Mouse (Mus musculus) hindbrain, embryonic 11.5 days (tissue): Measurements from ENCODE around the gene Usp28. TPM values are rescaled to one million over a fixed set of nuclear protein-coding genes. Genes with fewer than 3 reads are reported as not detected.

ENCODE experiments used
- ATAC-seq: fragments of 200-750 bp; cut with Nextera tagmentation; 2 replicates; pipeline ENCODE4 v1.8.0; 2017; ENCODE audit warnings: mild to moderate bottlenecking, moderate TSS enrichment, moderate library complexity; ENCODE audit not compliant: low FRiP score
- DNase-seq: peaks from one replicate; pipeline ENCODE4 v3.0.0-alpha.2; 2015; ENCODE audit warnings: low spot score
- H3K27ac ChIP-seq: fragments of 300-500 bp; sonication (generic); 2 replicates; pipeline ENCODE4 v1.5.1; 2014; ENCODE audit warnings: mild to moderate bottlenecking, low read depth, low read length
- H3K27me3 ChIP-seq: fragments of 300-500 bp; sonication (generic); 2 replicates; pipeline ENCODE4 v1.6.1; 2014; ENCODE audit warnings: mild to moderate bottlenecking, low read length, moderate library complexity, mixed read lengths; ENCODE audit not compliant: control insufficient read depth, insufficient read depth
- H3K36me3 ChIP-seq: fragments of 300-500 bp; sonication (generic); 2 replicates; pipeline ENCODE4 v1.6.1; 2014; ENCODE audit warnings: mild to moderate bottlenecking, low read length, moderate library complexity, mixed read lengths; ENCODE audit not compliant: control insufficient read depth, insufficient read depth
- H3K4me1 ChIP-seq: fragments of 300-500 bp; sonication (generic); replicated peaks from 2 replicates; pipeline ENCODE4 v1.6.1; 2014; ENCODE audit warnings: low read length, mixed read lengths; ENCODE audit not compliant: control insufficient read depth, insufficient read depth
- H3K4me2 ChIP-seq: fragments of 300-500 bp; sonication (generic); replicated peaks from 2 replicates; pipeline ENCODE4 v1.6.1; 2014; ENCODE audit warnings: mild to moderate bottlenecking, low read depth, low read length
- H3K4me3 ChIP-seq: fragments of 300-500 bp; sonication (generic); 2 replicates; pipeline ENCODE4 v1.5.1; 2014; ENCODE audit warnings: low read depth, low read length
- H3K9ac ChIP-seq: fragments of 300-500 bp; sonication (generic); 2 replicates; pipeline ENCODE4 v1.6.1; 2014; ENCODE audit warnings: low read depth, low read length
- H3K9me3 ChIP-seq: fragments of 300-500 bp; sonication (generic); 2 replicates; pipeline ENCODE4 v1.6.1; 2016; ENCODE audit warnings: low read length; ENCODE audit not compliant: control insufficient read depth
- WGBS: fragments of 180-500 bp; shearing (Covaris S2); extraction: QIAGEN DNeasy Blood & Tissue Kit; methylation state at CpG from one replicate; pipeline ENCODE4 v1.1.7; 2014; 5-methylcytosine and 5-hydroxymethylcytosine counted together
- polyA plus RNA-seq: library from polyadenylated mRNA; unstranded; fragments of >200 nt; fragmentation: Nextera tagmentation; extraction: Ambion mirVana; gene quantifications from 2 replicates; pipeline ENCODE4 v1.2.1, GENCODE M21; 2014

Gene Usp28
- polyA plus RNA-seq, 1 experiment from 2014 or later: 37.9 TPM

DNA sequence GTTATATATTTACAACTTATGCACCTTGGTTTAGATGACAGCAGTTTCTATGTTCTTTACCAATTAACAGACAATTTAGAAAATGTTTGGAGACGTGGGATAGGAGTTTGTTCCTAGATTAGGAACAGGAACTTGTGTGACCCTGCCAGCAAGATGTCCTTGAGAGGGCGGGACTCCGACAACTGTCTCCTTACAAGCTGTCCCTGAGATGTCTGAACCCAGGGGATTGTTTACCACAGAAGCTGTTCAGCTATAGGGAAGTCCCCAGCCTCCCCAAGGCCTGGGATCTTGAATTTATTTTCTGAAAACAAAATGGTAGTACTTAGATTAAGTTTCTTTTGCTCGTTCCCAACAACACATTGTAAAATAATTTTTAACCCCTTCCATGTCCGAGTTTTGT, 65.7 kb downstream of the Usp28 start:
- Histone ChIP-seq H3K4me1 (no peaks in the 10 kb centered on the region), H3K4me3 (no peak overlapping the region), H3K9ac (no peak overlapping the region), H3K27me3 (no peaks in the 10 kb centered on the region), H3K27ac (no peak overlapping the region), H3K36me3 (no peaks in the 10 kb centered on the region), H3K9me3 (no peaks in the 10 kb centered on the region), H3K4me2 (no peak overlapping the region)
- WGBS: 77% methylated on average over 5 of the region's 5 CpGs
- ATAC-seq: no peak
- no peak for DNase-seq

DNA sequence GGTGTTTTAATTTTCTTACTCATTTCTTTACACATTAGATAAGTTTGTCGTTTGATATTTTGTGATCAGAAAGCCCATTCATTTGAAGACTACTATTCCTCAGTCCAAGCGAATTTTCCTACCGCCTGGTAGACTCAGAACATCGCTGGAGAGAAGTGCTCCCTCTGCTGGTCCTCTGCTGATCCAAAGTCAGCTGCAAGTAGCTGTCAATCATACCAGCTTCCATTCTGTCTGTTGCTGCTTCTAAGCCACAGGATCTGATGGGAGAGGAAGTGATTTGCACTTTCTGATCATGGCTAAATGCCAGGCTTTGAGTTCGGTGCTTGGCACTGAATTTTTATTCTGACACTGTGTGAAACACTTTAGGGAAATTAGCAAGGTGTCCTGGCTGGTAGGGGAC, 66.2 kb downstream of the Usp28 start:
- Histone ChIP-seq H3K4me2 (no peak overlapping the region), H3K4me3 (no peak overlapping the region), H3K27ac (no peak overlapping the region), H3K9me3 (no peaks in the 10 kb centered on the region), H3K27me3 (no peaks in the 10 kb centered on the region), H3K9ac (no peak overlapping the region), H3K4me1 (no peaks in the 10 kb centered on the region), H3K36me3 (no peaks in the 10 kb centered on the region)
- ATAC-seq: no peak
- peak; percentile 76 for DNase-seq
- 18% methylated on average over 5 of the region's 5 CpGs for WGBS

DNA sequence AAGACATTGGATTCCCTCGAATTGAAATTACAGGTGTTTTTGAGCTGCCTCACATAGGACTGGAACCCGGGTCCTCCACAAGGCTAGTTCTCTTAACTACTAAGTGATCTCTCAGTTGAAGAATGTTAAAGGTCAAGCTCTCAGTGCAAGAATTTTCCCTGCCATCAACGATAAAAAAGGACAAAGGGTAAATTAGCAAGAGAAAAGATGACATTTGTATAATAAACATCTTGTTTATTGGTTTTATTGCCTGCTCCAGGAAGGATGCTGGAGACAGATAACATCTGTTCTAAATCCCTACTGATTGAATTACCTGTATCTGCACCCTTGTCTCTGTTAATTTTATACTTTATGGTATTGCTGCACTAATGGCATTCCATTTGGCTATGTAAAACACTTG, 68.9 kb downstream of the Usp28 start:
- Histone ChIP-seq H3K4me1 (no peaks in the 10 kb centered on the region), H3K27me3 (no peaks in the 10 kb centered on the region), H3K9ac (no peak overlapping the region), H3K27ac (no peak overlapping the region), H3K36me3 (no peaks in the 10 kb centered on the region), H3K4me3 (no peak overlapping the region), H3K4me2 (no peak overlapping the region), H3K9me3 (no peaks in the 10 kb centered on the region)
- DNase-seq (no peak), ATAC-seq (no peak)
- WGBS: 82% methylated on average over 3 of the region's 3 CpGs

DNA sequence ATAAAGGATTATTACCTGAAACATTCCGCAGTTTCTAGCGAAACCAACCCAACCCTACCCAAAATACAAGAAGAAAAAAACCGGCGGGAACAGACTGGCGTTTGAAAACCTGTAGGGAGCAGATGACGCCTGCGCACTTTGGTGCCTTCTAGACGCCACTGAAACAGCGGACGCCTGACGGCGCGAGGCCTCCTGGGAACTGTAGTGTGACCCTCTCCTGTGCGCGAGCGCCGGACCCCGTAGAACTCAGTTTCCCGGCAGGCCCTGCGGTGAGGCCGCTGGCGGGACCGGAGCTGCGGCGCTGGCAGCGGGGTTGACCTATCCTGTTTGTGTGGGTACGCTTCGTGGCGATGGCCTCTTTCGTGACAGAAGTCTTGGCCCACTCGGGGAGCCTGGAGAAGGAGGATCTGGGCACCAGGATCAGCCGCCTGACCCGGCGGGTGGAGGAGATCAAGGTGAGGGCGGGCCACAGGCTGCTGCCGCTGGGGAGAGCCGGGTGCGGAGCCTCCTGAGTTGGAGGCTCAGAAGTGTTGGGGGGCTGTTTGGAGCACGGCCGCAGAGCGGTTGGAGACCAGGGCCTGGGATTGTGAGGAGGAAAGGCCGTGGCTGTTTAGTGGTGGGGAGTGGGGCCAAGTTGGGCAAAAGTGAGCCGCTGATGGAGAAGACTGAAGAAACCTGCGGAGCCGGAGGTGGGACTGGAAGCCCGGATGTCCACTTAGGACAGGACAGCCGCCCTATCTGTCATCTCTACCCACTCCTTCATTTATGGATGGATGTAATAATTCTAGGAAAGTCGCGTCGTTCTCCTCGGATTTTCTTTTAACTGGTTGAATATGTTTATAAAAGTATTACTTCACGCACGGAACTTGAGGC, 70.4 kb downstream of the Usp28 start, which contains the start of gene Zw10:
Gene Zw10, plus strand, starts transcription at position 281 of the 873 bp plus-strand sequence.
- under 1% methylated on average over 53 of the region's 53 CpGs for WGBS
- Histone ChIP-seq H3K4me1 (no peaks in the 10 kb centered on the region), H3K9me3 (no peaks in the 10 kb centered on the region), H3K36me3 (no peaks in the 10 kb centered on the region), H3K27me3 (no peaks in the 10 kb centered on the region), H3K9ac (peak within 1 kb of the TSS; percentile 93), H3K4me2 (peak within 1 kb of the TSS; percentile 62), H3K4me3 (peak within 1 kb of the TSS; percentile 85), H3K27ac (no peak within 1 kb of the TSS)
- peak; percentile 97 for DNase-seq
- peak; percentile 98 for ATAC-seq

DNA sequence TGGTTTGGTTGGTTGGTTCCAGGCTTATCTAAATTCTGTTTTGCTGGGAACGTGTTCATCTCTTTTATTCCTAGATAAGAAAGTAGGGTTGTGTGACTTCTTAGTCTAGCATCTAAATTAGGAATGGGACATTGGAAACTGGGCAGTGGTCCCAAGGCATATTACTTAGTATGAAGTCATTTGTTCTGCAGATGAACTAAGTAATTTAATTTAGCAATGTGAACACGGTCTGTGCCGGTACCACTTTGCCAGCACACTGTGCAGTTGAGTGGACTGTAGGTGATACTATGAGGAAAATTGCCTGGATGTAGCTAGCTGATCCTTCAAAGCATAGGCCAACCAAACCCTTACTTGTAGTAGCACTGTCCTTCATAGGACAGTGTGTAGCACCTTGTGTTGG, 91.7 kb downstream of the Usp28 start:
- 93% methylated on average over 3 of the region's 3 CpGs for WGBS
- DNase-seq (no peak), ATAC-seq (no peak)
- peaks cover 4% of the 10 kb centered on the region; the same call in 1 of the 2 replicates for H3K36me3 ChIP-seq
- no peak overlapping the region for H3K27ac ChIP-seq
- H3K4me1 ChIP-seq: no peaks in the 10 kb centered on the region
- no peak overlapping the region for H3K4me3 ChIP-seq
- no peaks in the 10 kb centered on the region for H3K9me3 ChIP-seq
- H3K4me2 ChIP-seq: no peak overlapping the region
- H3K9ac ChIP-seq: no peak overlapping the region
- no peaks in the 10 kb centered on the region for H3K27me3 ChIP-seq

DNA sequence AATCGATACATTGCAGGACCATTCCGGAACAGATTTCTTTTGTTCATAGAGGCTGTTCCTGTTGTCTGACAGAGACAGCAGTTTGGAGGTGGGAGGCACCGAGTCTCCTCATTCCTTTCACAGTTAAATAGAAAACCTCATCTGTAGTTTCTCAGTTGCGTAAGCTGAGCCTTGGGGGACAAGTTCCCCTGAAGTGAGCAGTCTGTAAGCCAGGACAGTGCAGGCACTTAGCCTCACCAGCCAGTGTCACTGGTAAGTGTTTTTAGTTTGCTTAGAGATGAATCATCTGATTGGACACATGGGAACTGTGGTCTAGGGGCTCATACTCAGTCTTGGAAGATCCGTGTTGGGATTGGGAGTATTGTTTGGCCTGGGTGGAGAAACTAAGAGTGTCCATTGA, 95.9 kb downstream of the Usp28 start, which contains the start of gene Tmprss5:
Gene Tmprss5, plus strand, starts transcription at position 154 of the 400 bp plus-strand sequence.
- no peak within 1 kb of the TSS for H3K9ac ChIP-seq
- H3K36me3 ChIP-seq: no peaks in the 10 kb centered on the region
- no peak within 1 kb of the TSS for H3K4me3 ChIP-seq
- ATAC-seq (no peak), DNase-seq (peak; percentile 21)
- no peak within 1 kb of the TSS for H3K27ac ChIP-seq
- H3K4me2 ChIP-seq: no peak within 1 kb of the TSS
- H3K9me3 ChIP-seq: no peaks in the 10 kb centered on the region
- H3K4me1 ChIP-seq: no peaks in the 10 kb centered on the region
- WGBS: 51% methylated on average over 5 of the region's 5 CpGs
- no peaks in the 10 kb centered on the region for H3K27me3 ChIP-seq

DNA sequence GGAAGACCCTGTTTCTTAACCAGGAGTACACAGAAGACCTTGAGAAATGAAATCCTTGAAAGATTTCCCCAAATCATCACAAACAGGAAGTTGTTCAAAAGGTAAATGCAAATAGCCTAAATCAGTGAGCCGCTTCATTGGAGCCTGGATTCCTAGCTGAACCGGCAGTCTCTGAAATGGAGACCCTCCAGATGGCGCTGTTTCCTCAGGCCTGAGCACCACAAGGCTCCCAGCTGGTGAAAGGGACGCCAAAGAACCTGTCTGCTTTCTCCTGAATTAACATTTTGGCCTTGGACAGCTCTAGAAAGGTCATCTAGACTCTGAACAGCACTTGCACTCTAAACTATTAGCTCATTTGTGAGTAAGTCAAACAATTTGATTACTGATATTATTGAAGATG, 96.4 kb downstream of the Usp28 start:
- Histone ChIP-seq H3K9me3 (no peaks in the 10 kb centered on the region), H3K9ac (no peak overlapping the region), H3K4me3 (no peak overlapping the region), H3K27ac (no peak overlapping the region), H3K4me1 (no peaks in the 10 kb centered on the region), H3K4me2 (no peak overlapping the region), H3K27me3 (no peaks in the 10 kb centered on the region), H3K36me3 (no peaks in the 10 kb centered on the region)
- 11% methylated on average over 4 of the region's 4 CpGs for WGBS
- peak; percentile 86 for DNase-seq
- ATAC-seq: no peak

DNA sequence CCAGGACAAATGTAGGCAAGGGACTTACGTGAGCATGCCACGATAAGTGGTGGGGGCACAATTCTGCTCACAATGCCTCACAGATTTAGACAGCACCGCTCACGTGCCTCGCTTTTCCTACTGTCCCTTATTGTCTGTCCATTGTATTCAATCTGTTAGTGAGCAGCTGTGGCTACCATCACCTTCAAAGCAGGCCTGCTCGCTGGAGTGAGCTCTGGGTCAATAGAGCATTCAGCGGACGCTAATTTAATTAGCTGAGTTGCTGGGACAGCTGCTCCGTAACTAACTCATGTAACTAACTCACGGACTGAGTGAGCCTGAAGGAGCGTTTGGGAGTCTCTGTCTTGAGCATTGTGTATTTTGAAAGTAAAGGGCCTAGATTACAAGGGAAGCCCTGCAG, 102.1 kb downstream of the Usp28 start:
- no peak overlapping the region for H3K4me2 ChIP-seq
- peak overlapping the region; percentile 32; the same call in 1 of the 2 replicates for H3K27ac ChIP-seq
- no peaks in the 10 kb centered on the region for H3K4me1 ChIP-seq
- no peaks in the 10 kb centered on the region for H3K9me3 ChIP-seq
- peak; percentile 44 for DNase-seq
- 19% methylated on average over 11 of the region's 11 CpGs for WGBS
- ATAC-seq: peak; percentile 77
- H3K4me3 ChIP-seq: no peak overlapping the region
- H3K27me3 ChIP-seq: no peaks in the 10 kb centered on the region
- no peak overlapping the region for H3K9ac ChIP-seq
- H3K36me3 ChIP-seq: no peaks in the 10 kb centered on the region
